Mouse (Mus musculus): ENCODE data around the gene Rbm17. TPM values are rescaled to one million over a fixed set of nuclear protein-coding genes. Genes with fewer than 3 reads are reported as not detected.
A peak's percentile ranks its signal among the peaks of the same experiment; 100 is the strongest.

The Rbm17 gene
- total and polyA plus RNA-seq, 3 experiments = 223 to 318 TPM; not detected in 1

DNA sequence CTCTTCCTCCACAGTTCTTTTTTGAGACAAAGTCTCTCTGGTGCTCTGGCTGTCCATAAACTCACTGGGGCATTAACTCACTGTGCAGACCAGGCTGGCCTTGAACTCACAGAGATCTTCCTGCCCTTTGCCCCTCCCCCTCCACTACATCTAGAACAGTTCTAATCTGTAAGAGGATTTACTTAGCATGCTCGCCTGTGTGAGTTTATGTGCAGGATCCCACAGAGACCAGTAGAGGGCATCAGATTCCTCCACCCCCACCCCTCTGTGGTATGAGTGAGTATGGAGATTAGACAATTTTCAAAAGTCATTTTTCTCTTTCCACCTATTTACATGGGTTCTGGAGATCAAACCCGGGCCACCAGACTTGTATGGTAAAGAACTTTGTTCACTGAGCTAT is 56.3 kb downstream of the Rbm17 start:
- TF ChIP-seq USF1 (IDR thresholded peaks at IDR 0.05; ENCODE audit: low read depth, low read length) = no peak
- no peak for TF ChIP-seq ZKSCAN1 (IDR thresholded peaks at IDR 0.05; ENCODE audit: low read depth, low read length)
- no peak for TF ChIP-seq GABPA (IDR thresholded peaks at IDR 0.05; ENCODE audit: low read depth, low read length)
- 0 out of 2 replicates have a peak, but pooled peaks have one; percentile 14 for TF ChIP-seq TCF12 (IDR thresholded peaks at IDR 0.05; ENCODE audit: low read depth, low read length)
- peak in 1 of 2 experiments; percentile 13; a peak in 1 of 4 replicates for TF ChIP-seq EP300 (IDR thresholded peaks at IDR 0.05; ENCODE audit: low read depth in 1 of 2, low read length in 2 of 2)
- no peak for TF ChIP-seq MAX (IDR thresholded peaks at IDR 0.05; ENCODE audit: low read length)
- TF ChIP-seq TAL1 (IDR thresholded peaks at IDR 0.05; ENCODE audit: low read length) = no peak
- no peak for TF ChIP-seq POLR2AphosphoS2 (IDR thresholded peaks at IDR 0.05; ENCODE audit: low read length)
- TF ChIP-seq BHLHE40 (IDR thresholded peaks at IDR 0.05; ENCODE audit: borderline replicate concordance, low read depth, low read length) = peak; percentile 47; the same call in 1 of the 2 replicates
- TF ChIP-seq MAZ (IDR thresholded peaks at IDR 0.05; ENCODE audit: low read depth, low read length) = peak; percentile 92
- TF ChIP-seq ZC3H11A (IDR thresholded peaks at IDR 0.05; ENCODE audit: low read depth, low read length) = 0 out of 2 replicates have a peak, but pooled peaks have one; percentile 7
- no peak for TF ChIP-seq ZMIZ1 (IDR thresholded peaks at IDR 0.05; ENCODE audit: low read depth, low read length)
- TF ChIP-seq HCFC1 (IDR thresholded peaks at IDR 0.05; ENCODE audit: low read depth, low read length) = 0 out of 2 replicates have a peak, but pooled peaks have one; percentile 38
- no peak for TF ChIP-seq NRF1 (IDR thresholded peaks at IDR 0.05; ENCODE audit: insufficient read depth, low read depth, low read length, poor library complexity, severe bottlenecking)
- peak; percentile 21 for TF ChIP-seq RAD21 (IDR thresholded peaks at IDR 0.05; ENCODE audit: low read depth, low read length)
- TF ChIP-seq SMC3 (IDR thresholded peaks at IDR 0.05; ENCODE audit: low read depth, low read length) = peak; percentile 47
- TF ChIP-seq MXI1 (IDR thresholded peaks at IDR 0.05; ENCODE audit: low read depth, low read length) = no peak
- TF ChIP-seq CTCF (IDR thresholded peaks at IDR 0.05 in 2 of 3, conservative IDR thresholded peaks at IDR 0.05 in 1 of 3; ENCODE audit: control insufficient read depth in 1 of 3, insufficient read depth in 1 of 3, low read depth in 2 of 3, low read length in 3 of 3, poor library complexity in 1 of 3, severe bottlenecking in 1 of 3) = peak; percentile 63 to 78 (median 74)
- peak; percentile 31; the same call in 1 of the 2 replicates for TF ChIP-seq SIN3A (IDR thresholded peaks at IDR 0.05; ENCODE audit: low read length)
- no peak for TF ChIP-seq ETS1 (IDR thresholded peaks at IDR 0.05; ENCODE audit: low read depth, low read length)
- TF ChIP-seq E2F4 (IDR thresholded peaks at IDR 0.05; ENCODE audit: borderline replicate concordance, low read depth, low read length) = no peak
- TF ChIP-seq RCOR1 (IDR thresholded peaks at IDR 0.05; ENCODE audit: low read depth, low read length) = no peak
- peak; percentile 57 for TF ChIP-seq CHD2 (IDR thresholded peaks at IDR 0.05; ENCODE audit: low read length)
- TF ChIP-seq ELF1 (IDR thresholded peaks at IDR 0.05; ENCODE audit: low read depth, low read length) = no peak
- no peak; the same call in 1 of the 2 replicates for TF ChIP-seq GATA1 (IDR thresholded peaks at IDR 0.05; ENCODE audit: low read depth, low read length)
- TF ChIP-seq TBP (IDR thresholded peaks at IDR 0.05; ENCODE audit: low read depth, low read length) = 0 out of 2 replicates have a peak, but pooled peaks have one; percentile 43
- Histone ChIP-seq H3K9me3 (replicated peaks; ENCODE audit: insufficient read depth, low read length) (no peaks in the 10 kb centered on the region), H3K79me2 (ENCODE audit: control insufficient read depth, insufficient read depth, low read length, poor library complexity) (peaks cover 4% of the 10 kb centered on the region; the same call in 1 of the 2 replicates), H3K9ac (ENCODE audit: control insufficient read depth, low read depth, low read length, poor library complexity, severe bottlenecking) (no peak overlapping the region), H3K27me3 (ENCODE audit: control insufficient read depth in 1 of 2, insufficient read depth in 2 of 2, low read length in 2 of 2) (no peaks in the 10 kb centered on the region), H3K36me3 (ENCODE audit: control insufficient read depth in 1 of 2, insufficient read depth in 2 of 2, low read length in 2 of 2) (peaks cover 0 to 19% of the 10 kb centered on the region in 2 experiments; a peak in 2 of 4 replicates), H3K27ac (ENCODE audit: control insufficient read depth, low read depth, low read length) (no peak overlapping the region), H3K4me1 (ENCODE audit: control insufficient read depth in 1 of 2, insufficient read depth in 2 of 2, low read length in 2 of 2) (peaks cover 12 to 31% of the 10 kb centered on the region in 2 experiments), H3K4me3 (ENCODE audit: control insufficient read depth in 1 of 2, insufficient read depth in 1 of 2, low read depth in 2 of 2, low read length in 2 of 2) (no peak overlapping the region)
- peak; percentile 85 for DNase-seq (ENCODE audit: low read depth, low spot score)

Data from MEL (cell line).